In genomic region chr2:114200932-114201559, GRCm38 (mm10) we compare ENCODE assay signal across 8 mouse cellular contexts. TPM values are rescaled to one million over a fixed set of nuclear protein-coding genes. Genes with fewer than 3 reads are reported as not detected.
DNase-seq lines count a peak whose midpoint lies in the region; ATAC-seq lines count a peak whose summit lies in the region.

Gene Zfp770, minus strand, starts transcription at chr2:114201469.

- H3K4me3 ChIP-seq in intestine, embryonic 16.5 days (ENCODE audit: low read length), result peak within 1 kb of the TSS; percentile 86

- peaks cover 6% of the 10 kb centered on the region for H3K36me3 ChIP-seq in intestine, embryonic 16.5 days (ENCODE audit: control insufficient read depth, insufficient read depth, low read length)

- H3K4me1 ChIP-seq in intestine, embryonic 16.5 days (ENCODE audit: control insufficient read depth, insufficient read depth, low read length), result peaks cover 7% of the 10 kb centered on the region

- WGBS in intestine, embryonic 16.5 days, result under 1% methylated on average over 36 of the region's 36 CpGs

- intact Hi-C loops in left cerebral cortex, postnatal 25 days (cut with DNase I), result loop anchor here (1.0 kb wide), 1 partner anchor 26 kb away; no protein-coding TSS in a partner anchor

- peak within 1 kb of the TSS; percentile 96 for H3K9ac ChIP-seq in intestine, embryonic 16.5 days (ENCODE audit: low read depth, low read length)

- H3K27me3 ChIP-seq in intestine, embryonic 16.5 days (replicated peaks; ENCODE audit: control insufficient read depth, insufficient read depth, low read length), result no peaks in the 10 kb centered on the region; the same call in 1 of the 2 replicates

- ATAC-seq in intestine, embryonic 16.5 days, result peak; percentile 96

- H3K9me3 ChIP-seq in intestine, embryonic 16.5 days (ENCODE audit: control insufficient read depth, low read length), result no peaks in the 10 kb centered on the region

- H3K27ac ChIP-seq in intestine, embryonic 16.5 days (ENCODE audit: low read length), result peak within 1 kb of the TSS; percentile 76

- DNase-seq in adrenal gland, postnatal 10 days, result peak; percentile 85
- peak; percentile 84 for DNase-seq in embryo, embryonic 9.5 days (ENCODE audit: extremely low spot score)
- peak; percentile 48 to 77 for DNase-seq in gastrocnemius, postnatal 4 days (ENCODE audit: low spot score in 2 of 2)
- peak; percentile 86 to 89 for DNase-seq in left cerebral cortex, postnatal 25 days (ENCODE audit: low spot score in 2 of 2)
- DNase-seq in mesoderm, embryonic 11.5 days (ENCODE audit: low read depth, low spot score), result peak; percentile 88
- DNase-seq in right cerebral cortex, postnatal 25 days, result peak; percentile 78
- DNase-seq in urinary bladder, postnatal 36 days (ENCODE audit: low spot score in 2 of 2), result peak; percentile 69 to 74

- H3K4me2 ChIP-seq in intestine, embryonic 16.5 days (ENCODE audit: low read depth, low read length), result peak within 1 kb of the TSS; percentile 74

RNA-seq across cellular contexts. Expression of gene Zfp770, which starts in this region (rescaled TPM):
- total RNA-seq in adrenal gland, postnatal 10 days (2021), result 10 to 100 TPM; 11.2 to 13.9 TPM
- total RNA-seq in gastrocnemius, postnatal 4 days (2021), result 10 to 100 TPM in 1 of 2 experiments, 1 to 10 TPM in 1; 9.6 to 13.0 TPM
- polyA plus RNA-seq in intestine, embryonic 16.5 days (2015; fragmentation: Nextera tagmentation; extraction: Ambion mirVana), result 2.7 and 2.9 TPM in 2 replicates
- total RNA-seq in left cerebral cortex, postnatal 25 days (2021), result 10 to 100 TPM; 26.5 to 27.8 TPM

Comparison
In these comparisons a context has a peak if more than half of its experiments do, and no peak if none do; other contexts are left out.
1. Peak in every context shown above with its lines: DNase-seq, ATAC-seq, H3K4me3 ChIP-seq and H3K27ac ChIP-seq.